Mouse (Mus musculus): ENCODE measurements around the gene Olfr692.

DNA sequence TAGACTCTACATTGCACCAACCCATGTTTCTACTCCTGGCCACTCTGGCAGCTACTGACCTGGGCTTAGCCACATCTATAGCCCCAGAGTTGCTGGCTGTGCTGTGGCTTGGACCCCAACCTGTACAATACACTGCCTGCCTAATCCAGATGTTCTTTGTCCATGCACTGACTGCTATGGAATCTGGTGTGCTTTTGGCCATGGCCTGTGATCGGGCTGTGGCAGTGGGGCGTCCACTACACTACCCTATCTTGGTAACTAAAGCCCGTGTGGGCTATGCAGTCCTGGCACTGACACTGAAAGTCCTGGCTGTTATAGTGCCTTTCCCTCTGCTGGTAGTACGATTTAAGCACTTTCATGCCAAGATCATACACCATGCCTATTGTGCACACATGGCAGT, 491 bp downstream of the Olfr692 start:
- TF ChIP-seq CTCF (IDR thresholded peaks at IDR 0.05; ENCODE audit: insufficient read depth, low read length) (no peak), POLR2A (IDR thresholded peaks at IDR 0.05; ENCODE audit: borderline replicate concordance, extremely low read depth, low read depth, low read length) (no peak)
